Mouse (Mus musculus): ENCODE measurements around the gene Shd.

The Shd gene

DNA sequence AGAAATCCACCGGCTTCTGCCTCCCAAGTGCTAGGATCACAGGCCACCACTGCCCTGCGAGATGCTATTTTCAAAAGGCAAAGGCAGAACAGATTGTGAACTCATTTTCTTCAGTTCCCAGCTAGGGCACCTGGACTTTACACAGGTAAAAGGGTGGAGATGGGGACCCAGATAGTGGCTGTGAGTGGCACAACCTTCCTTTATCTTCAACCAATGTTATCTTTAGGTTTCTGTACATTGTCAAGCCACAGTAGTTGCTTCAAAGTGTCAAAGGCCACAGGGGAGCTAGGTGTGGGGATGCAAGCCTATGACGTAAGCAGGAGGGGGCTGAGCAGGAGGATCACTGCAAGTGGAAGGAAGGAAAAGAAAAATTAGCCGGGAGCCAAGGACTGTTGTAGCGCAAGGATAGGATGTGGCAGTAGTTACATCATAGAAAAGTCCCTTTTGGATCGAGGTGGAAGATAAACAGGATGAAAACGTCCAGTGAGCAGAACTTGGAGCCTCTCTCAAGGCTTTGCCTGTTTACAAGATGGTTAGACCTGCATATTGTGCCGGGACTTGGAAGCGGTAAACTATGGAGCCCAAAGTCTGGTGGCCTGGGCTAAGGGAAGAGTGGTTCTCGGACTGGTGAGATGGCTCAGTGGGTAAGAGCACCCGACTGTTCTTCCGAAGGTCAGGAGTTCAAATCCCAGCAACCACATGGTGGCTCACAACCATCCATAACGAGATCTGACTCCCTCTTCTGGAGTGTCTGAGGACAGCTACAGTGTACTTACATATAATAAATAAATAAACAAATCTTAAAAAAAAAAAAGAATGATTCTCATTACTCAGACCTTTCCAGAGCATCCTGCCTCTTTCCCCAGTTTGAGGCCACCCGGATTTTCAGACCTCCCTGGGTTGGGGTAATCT is 37.4 kb downstream of the Shd start:
- no peak for DNase-seq (ENCODE audit: low spot score)

DNA sequence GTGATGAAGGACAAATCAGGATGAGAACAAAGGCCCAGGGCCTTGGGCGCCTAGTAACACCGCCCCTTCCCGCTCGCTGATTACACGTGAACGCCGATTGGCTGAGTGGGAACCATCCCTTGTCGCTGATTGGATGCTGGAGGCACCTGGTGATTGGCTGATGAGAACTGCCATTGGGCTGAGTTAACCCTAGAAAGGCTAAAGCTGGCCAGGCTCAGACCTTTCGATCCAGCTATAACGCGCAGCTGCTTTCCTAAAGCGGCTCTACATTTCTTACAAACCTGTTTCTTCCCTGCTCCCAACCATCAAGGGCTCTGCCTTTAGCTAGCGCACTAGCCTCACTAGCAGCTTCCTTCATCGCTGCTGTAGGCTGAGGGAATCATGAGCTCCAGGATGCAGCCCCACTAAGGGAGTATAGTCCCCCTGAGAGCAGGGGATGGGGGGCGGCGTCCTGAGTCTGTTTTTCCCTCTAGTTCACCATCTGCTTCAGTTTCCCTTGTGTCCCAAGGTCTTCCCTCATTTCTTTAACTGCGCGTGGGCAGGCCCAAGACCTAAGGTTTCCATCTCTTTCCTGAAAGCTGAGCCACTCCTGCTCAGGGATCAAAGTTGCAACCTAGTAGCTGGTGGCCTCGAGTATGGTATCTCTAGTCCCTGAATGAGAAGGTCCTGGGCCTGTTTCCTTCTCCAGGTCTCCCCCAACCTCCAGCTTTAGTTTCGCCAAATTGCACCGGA is 38.3 kb downstream of the Shd start:
- peak; percentile 93 for DNase-seq (ENCODE audit: low spot score)

DNA sequence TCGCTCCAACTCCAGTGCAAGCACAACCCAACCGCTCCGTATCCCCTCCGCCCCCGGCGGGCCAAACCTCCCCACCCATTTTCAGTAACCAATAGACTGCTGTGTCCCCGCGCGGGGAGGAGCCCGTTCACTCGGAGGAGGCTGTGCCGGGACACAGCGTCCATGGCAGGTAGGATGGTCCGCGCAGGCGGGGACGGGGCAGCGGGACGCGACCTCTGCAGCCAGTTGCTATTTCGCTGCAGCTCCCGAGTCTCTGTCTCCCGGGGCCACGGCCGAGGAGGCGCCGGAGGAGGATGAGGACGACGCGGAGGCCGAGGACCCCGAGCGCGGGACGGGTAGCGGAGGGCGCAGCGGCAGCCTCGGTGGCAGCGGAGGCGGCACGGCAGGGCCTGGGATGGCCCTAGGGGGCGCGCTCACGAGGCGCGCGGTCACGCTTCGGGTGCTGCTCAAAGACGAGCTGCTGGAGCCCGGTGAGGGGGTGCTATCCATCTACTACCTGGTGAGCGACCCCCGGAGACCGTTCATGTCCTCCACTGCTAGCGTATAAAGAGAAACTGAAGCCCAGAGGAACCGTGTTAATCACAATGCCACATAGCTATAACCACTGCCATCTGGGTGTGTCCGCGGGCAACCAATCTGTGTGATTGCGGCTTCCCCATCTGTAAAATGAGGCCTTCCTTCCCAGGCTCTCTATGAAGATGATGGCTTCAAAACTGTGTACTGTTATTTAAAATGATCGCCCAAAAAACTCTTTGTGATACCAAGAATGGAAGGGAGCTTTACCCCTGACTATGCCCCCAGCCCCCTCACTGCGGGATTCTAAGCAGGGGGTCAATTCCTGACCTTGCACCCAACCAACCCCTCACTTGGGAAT is 39.1 kb downstream of the Shd start:
- DNase-seq (ENCODE audit: low spot score) = peak; percentile 93

DNA sequence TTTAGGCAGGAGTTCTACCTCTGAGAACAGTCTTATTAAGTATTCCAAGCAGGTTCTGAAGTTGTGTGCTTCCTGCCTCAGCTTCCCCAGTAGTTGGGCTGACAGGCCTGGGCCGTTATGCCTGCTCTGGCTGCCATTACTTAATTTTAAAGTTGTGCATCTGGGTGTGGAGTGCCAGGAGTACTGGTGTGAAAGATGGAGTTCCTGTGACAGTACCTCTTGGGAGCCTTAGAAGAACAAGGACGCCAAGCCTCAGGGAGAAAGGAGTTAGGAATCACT is 39.6 kb downstream of the Shd start:
- DNase-seq (ENCODE audit: low spot score) = no peak

DNA sequence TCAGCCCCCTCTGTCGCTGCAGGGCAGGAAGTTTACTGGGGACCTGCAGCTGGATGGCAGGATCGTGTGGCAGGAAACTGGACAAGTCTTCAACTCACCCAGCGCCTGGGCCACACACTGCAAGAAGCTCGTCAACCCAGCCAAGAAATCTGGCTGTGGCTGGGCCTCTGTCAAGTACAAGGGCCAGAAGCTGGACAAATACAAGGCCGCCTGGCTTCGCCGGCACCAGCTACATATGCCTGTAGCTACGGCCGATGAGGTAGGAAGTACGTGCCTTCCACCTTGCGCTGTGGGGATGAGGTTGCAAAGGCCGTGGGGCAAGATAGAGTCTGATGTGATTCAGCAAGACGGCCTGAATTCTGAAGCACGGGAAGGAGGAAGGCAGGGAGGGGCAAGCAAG is 40.0 kb downstream of the Shd start:
- DNase-seq (ENCODE audit: low spot score) = no peak

DNA sequence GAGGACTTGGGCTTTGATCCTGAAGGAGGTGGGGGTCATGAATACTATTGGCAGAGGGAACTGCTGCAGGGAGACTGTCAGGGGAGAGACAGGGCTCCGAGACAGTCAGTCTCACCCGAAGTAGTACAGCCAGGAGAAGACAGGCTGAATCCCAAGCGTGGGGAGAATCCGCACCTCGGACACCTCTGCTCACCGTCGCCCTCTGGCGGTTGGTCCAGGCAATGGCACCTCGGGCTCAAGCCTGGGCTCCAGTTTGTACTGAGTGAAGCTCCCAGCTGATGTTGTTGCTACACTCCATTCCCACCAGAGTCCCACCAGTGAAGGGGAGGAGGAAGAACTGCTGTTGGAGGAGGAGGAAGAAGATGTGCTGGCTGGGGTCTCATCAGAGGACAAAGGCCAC is 40.4 kb downstream of the Shd start:
- DNase-seq (ENCODE audit: low spot score) = peak; percentile 84

DNA sequence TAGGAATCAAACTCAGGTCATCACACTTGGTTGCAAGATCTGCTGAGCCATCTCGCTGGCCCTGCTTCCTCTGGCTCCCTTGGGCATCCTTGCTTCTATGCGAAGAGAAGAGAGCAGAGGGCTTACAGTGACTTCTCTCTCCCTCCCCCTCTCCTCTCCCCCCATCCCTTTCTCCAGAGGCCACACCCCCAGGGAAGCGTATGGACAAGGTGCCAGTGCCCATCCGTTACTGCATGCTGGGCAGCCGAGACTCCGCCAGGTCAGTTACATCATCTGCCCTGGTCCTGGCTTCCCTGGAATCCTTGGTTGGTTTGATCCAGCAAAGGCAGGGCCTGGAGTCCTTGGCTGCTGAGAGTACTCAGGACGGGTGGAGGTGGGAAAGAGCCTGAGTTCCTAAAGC is 41.2 kb downstream of the Shd start:
- no peak for DNase-seq (ENCODE audit: low spot score)

DNA sequence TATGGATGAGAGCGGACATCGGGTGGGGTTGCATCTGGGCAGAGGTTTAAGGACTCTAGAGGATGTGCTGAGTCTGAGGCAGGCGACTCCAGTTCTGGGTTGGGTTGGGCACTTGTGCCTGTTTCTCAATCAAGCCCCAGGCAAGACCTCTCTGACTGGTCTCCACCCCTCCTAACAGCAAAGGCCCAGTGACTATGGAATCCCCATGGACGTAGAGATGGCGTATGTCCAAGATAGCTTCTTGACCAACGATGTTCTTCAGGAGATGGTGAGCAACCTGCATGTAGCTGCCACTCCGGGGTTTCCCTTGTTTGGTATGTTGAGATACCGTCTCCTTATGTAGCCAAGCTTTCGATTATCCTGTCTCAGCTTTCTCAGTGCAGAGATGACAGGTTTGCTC is 45.0 kb downstream of the Shd start:
- DNase-seq (ENCODE audit: low spot score) = no peak

DNA sequence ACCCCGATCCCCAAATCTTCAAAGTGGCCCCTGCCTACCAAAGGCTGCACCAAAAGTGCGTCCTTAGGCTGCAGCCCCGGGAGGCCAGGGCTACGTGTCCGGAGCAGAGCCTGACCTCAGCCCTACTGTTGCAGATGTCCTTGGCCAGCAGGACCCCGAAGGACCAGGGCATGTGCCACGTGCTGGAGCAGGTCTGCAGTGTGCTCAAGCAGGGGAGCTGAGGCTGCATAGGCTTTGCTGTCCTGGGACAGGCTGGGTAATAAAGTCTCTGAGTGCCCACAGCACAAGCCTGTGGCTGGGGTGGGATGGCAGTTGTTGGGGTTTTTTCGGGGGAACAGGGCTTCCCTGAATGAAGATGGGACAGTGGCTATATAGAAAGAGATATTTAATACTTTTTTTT is 46.1 kb downstream of the Shd start:
- no peak for DNase-seq (ENCODE audit: low spot score)

DNA sequence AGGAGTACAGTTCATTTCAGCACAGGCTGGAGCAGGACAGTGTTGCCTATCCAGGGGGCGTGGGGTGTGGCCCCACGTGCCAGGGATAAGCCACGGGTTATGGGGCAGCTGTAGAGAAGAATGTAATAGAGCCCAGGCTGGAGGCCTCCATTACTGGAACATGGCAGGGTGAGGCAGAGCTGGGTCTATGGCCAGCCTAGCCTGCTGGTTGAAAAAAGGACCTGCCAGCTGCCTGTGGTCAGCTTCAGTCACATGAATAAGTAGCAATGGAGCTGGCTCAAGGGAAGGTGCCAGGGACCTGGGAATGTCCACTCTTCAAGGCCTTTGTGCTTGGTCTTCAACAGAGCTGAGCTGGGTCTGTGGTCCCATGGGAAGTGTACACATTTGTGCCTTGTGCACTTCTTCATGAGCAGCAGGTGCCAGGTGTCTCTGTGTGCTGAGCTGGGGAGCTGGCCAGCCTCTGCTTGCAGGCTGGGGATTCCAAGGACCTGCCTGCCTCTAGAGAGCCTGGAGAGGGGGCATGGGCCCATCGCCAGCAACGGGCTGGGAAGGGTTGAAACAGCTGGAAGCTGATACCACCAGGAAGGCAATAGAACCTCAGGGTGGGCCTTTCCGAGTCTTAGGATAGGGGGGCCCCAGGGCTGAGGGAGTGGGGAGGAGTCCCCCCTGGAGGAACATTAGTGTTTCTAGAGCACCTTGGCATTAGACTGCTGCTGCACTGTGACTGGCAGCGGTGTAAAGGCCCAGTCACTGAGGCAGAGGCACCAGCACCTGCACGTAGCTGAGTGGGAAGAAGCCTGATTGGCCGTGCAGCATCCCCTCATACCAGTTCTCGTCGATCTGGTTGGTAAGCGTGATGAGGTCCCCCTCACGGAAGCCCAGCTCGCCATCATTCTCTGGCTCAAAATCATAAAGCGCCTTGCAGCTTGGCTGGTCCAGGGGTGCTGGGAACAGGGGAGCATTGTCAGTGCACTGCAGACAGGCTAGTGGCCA is 46.8 kb downstream of the Shd start:
- DNase-seq (ENCODE audit: low spot score) = no peak

DNA sequence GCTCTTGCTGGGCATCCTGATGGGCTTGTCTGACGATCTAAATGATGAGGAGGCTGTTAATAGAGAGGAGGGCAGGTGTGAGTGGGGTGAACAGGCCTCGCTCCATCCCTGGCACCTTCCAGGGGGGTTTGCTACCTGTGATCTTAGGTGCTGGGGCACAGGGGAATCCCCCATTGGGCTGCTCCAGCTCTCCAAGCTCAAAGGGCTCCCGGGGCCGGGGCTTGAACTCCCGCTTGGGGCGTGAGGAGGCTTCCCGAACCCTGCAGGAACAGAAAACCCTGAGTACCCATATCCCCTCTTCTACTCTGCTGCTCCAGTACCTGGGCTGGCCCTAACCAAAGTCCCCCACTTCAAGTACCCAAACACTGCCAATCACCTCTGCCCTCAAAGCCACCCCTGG is 47.6 kb downstream of the Shd start:
- no peak for DNase-seq (ENCODE audit: low spot score)

DNA sequence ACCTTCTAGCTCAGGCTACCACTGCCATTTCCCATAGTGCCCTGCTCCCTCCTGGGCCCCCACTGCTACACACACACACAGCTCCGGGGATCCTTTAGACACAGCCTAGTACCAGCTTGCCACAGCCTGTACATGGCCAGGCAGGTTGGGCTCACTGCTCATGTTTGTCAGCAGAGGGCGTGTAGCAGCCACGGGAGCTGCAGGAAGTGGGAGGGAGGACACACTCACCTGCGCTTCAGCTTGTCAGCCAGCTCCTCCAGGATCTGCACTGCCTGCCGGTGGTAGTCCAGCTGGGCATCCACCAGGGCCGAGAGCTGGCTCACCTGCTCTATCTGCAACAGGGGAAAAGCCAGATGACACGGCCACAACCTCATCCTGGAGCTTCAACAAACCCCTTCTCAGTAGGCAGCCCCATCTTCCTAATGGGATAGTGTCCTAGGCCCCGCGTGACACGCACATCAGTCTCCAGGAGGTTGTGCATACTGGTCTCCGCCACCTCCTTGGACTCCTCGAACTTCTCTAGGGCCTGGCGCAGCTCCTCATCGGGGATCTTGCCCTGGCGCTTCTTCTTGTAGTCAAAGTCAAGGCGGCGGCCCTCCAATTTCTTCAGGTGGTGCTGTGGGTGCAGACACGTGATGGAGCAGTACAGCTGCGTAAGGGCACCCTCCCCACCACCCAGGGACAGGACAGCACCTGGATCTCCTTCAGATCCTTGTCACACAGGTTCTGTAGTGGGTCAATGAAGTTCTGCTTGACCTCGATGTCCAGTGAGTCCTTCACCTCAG is 48.3 kb downstream of the Shd start:
- DNase-seq (ENCODE audit: low spot score) = peak; percentile 73

DNA sequence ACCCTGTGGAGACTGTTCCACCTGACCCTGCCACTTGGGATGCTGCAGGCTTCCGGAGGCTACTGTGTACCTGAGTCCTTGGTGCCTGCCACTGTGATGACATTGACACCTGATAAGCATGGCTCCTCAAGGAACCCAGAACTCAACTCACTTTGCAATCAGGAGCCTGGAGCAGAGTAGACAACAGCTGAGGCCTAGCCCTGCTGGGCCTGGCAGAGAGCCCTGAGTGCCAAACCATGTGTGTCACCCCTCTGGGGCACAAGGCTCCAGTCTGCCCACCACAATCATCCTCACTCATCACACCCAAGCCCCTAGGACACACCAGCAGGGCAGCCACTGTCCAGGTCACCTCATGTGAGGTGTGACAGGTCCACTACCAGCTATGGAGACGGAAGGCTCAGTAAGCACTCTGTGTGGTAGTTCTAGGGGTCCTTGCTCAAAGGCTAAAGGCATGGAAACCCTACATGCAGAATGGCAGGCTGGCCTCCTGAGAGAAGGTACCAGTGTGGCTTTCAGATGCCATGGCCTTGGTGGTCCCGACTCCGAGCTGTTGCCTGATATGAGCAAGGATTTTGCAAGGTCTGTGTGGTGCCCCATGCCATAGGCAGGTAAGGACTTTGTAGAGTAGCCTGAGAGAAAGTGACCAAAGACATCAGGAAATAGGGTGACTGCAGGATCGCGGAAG is 50.3 kb downstream of the Shd start:
- DNase-seq (ENCODE audit: low spot score) = no peak

DNA sequence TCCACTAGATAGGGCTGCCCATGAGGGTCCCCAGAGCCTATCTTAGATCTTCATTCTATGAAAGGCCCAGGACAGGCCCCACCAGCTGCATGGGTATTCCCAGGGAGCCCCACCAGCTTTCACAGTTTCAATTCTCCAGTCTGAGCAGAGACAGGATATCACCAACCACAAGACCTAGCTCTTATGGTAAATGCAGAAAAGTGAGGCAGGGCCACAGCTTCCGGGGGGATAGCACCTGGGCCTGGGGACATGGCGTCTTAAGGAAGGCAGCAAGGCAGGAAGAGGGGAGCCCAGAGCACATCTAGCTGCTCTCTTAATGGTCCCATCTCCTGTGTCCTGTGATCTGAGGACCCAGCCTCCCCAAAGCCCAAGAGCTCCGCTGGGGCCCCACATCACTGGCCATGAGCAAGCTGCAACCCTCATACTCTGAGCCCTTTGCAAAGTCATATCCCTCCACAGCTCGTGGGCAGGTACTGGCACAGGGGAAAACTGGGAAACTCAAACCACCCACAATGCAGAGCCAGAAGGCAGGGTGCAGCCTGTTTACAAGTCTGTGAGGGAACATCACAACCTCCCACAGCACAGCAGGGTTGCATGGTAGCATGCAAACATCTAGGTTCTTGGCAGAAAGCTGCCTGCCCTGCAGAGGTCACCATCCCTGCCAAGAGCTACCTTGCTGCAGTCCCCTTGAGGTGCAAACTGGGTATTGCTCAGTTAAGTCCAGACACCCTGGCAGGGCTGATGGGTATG is 51.1 kb downstream of the Shd start:
- DNase-seq (ENCODE audit: low spot score) = no peak

DNA sequence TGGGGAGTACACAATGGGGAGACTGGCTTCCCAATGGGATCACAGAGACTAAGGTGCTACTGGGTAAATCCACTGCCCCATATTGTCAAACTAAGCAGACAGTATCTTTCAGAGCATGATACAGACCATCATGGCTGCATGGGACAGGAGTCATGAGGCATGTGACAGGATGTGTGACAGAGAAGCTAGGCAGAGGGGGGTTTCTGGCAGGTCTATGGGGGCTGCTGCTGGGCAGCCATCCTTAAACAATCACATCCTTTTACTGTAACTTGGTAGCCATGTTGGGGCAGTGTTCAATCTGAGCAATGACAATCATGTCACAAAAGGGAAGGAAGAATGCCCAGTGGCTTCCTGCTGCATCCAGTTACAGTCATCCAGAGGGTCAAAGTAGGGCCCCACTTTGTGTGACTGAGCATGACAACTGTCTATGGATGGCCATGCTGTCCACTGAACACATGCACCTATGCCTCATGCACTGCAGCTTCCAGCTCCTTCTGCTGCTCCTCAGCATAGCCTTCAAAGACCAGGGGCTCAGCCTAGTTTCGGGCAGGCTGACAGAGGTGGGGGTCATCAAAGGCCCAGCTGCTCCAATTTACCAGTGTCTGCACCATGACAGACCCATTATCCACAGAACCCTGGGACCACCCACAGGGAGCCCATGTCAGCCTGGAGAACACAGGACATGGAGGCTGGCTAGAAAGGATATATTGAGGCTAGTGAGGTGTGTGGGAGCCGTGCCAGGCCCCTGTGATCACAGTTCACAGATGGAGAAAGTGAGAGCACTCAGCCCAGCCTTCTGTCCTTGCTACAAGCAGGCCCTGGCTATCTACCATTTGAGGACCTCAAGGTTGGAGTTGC is 52.1 kb downstream of the Shd start:
- DNase-seq (ENCODE audit: low spot score) = no peak

DNA sequence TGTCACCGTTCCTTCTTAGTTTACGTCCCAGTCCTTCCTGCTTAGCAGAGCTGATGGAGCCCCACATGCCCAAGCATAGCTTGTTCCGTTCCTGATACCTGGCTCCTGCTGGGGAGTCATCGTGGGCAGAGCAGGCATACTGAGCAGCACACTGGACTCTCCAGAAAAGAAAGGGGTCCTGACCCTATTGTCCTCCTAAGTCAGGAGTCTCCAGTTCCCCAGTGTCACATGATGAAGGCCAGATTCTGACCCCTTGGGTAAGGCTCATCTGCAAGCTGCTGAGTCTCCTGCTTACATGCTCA is 52.7 kb downstream of the Shd start:
- DNase-seq (ENCODE audit: low spot score) = no peak

DNA sequence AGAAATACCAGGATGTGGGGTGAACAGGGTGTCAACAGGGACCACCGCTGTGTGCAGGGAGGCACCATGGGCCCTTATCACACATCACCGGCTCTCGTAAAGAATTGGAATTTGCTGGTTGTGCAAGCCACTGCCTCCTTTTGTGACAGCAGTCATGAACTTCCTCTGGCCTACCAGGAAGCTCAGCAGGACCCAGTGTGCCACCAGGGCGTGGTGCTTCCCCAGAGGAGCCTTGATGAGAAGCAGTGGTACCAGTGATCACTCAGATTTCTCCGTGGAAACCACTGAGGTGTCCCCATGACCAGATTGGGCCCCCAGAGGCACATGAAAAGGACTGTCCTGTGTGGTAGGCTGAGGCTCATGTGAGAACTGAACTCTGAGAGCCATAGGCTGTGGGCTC is 53.1 kb downstream of the Shd start:
- peak; percentile 41 for DNase-seq (ENCODE audit: low spot score)

DNA sequence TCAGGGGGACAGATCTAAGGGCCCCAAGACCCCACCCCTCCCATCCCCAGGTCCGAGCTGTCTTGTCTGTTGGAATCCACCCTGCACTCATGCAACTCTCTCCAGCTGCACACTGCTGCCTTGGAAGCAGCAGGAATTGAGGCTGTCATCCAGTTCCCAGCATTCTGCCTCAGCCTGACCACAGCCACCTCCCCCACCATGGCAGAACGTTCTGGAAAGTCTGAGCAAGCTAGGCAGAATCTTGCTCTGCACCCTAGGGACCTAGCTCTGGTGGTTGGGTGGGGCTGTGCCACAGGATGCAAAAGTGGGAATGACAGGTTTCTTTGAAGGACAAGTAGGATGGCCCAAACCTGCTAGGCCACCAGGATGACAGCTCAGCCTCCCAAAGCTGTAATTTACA is 54.2 kb downstream of the Shd start:
- DNase-seq (ENCODE audit: low spot score) = no peak

DNA sequence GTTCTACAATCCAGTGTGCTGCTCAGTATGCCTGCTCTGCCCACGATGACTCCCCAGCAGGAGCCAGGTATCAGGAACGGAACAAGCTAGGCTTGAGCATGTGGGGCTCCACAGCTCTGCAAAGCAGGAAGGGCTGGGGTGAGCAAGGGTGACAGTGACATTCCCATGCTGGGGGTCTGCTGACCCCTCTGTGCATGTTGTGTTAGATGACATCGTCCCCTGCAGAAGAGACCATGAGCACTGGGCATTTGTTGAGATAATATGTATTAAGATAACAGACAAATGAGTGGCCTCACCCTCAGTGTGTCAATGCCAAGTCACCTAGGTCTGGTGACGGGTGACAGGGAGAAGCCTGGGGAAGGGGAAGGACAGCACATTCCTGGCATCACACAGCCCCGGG is 54.7 kb downstream of the Shd start:
- no peak for DNase-seq (ENCODE audit: low spot score)

Data from urinary bladder, postnatal 14 days (tissue).